Mouse (Mus musculus) frontal cortex, postnatal 14 days (tissue): Measurements from ENCODE around the gene Pip4k2c.
"Not testable (repeated sequence)": the region's sequence is repeated elsewhere in the genome, so short reads cannot be mapped to it uniquely, and the experiment has no call there.

Experiments used
- DNase-seq, 2 experiments: peaks; one replicate each; pipeline ENCODE4 v3.0.0; 2022; ENCODE audit warnings: low spot score in 2 of 2

Pip4k2c gene

GRCm38 (mm10) chr10:127170837-127171272 lies 40.5 kb downstream of the Pip4k2c start:
- DNase-seq, result peak in 1 of 2 experiments; percentile 59

GRCm38 (mm10) chr10:127170002-127170401 lies 41.4 kb downstream of the Pip4k2c start:
- no peak for DNase-seq

- DNase-seq, result no peak
Observed at GRCm38 (mm10) chr10:127167614-127168192, 43.7 kb downstream of the Pip4k2c start.

- no peak for DNase-seq
Observed at GRCm38 (mm10) chr10:127166771-127167613, 44.4 kb downstream of the Pip4k2c start.

GRCm38 (mm10) chr10:127166404-127166715 lies 45.0 kb downstream of the Pip4k2c start:
- no peak for DNase-seq

GRCm38 (mm10) chr10:127165654-127166403 lies 45.6 kb downstream of the Pip4k2c start:
- no peak for DNase-seq

GRCm38 (mm10) chr10:127165354-127165653 lies 46.1 kb downstream of the Pip4k2c start:
- no peak for DNase-seq

- peak in 1 of 2 experiments; percentile 69 for DNase-seq
Observed at GRCm38 (mm10) chr10:127164631-127165353, 46.6 kb downstream of the Pip4k2c start, which contains the start of gene B4galnt1. Gene B4galnt1, plus strand, starts transcription at chr10:127165225.

- DNase-seq, result no peak
Observed at GRCm38 (mm10) chr10:127164190-127164589, 47.2 kb downstream of the Pip4k2c start.

- not testable (repeated sequence) for DNase-seq
Observed at GRCm38 (mm10) chr10:127162771-127163261, 48.6 kb downstream of the Pip4k2c start.

GRCm38 (mm10) chr10:127160728-127161127 lies 50.7 kb downstream of the Pip4k2c start:
- DNase-seq, result no peak

- DNase-seq, result no peak
Observed at GRCm38 (mm10) chr10:127160081-127160480, 51.3 kb downstream of the Pip4k2c start.

- no peak for DNase-seq
Observed at GRCm38 (mm10) chr10:127158471-127158870, 52.9 kb downstream of the Pip4k2c start.

- no peak for DNase-seq
Observed at GRCm38 (mm10) chr10:127156511-127156910, 54.9 kb downstream of the Pip4k2c start.

- no peak for DNase-seq
Observed at GRCm38 (mm10) chr10:127156089-127156488, 55.3 kb downstream of the Pip4k2c start.

- DNase-seq, result no peak
Observed at GRCm38 (mm10) chr10:127154652-127155051, 56.7 kb downstream of the Pip4k2c start.

- DNase-seq, result no peak
Observed at GRCm38 (mm10) chr10:127154241-127154640, 57.1 kb downstream of the Pip4k2c start.

- no peak for DNase-seq
Observed at GRCm38 (mm10) chr10:127153323-127153722, 58.1 kb downstream of the Pip4k2c start.

- DNase-seq, result not testable (repeated sequence)
Observed at GRCm38 (mm10) chr10:127152556-127152955, 58.8 kb downstream of the Pip4k2c start.

GRCm38 (mm10) chr10:127151233-127151632 lies 60.2 kb downstream of the Pip4k2c start:
- DNase-seq, result not testable (repeated sequence)

GRCm38 (mm10) chr10:127150471-127150872 lies 60.9 kb downstream of the Pip4k2c start:
- DNase-seq, result no peak

GRCm38 (mm10) chr10:127147135-127147534 lies 64.2 kb downstream of the Pip4k2c start:
- DNase-seq, result no peak
